Mouse (Mus musculus): ENCODE results near the gene Mto1.
A peak's percentile ranks its signal among the peaks of the same experiment; 100 is the strongest.
"Not testable (repeated sequence)": the region's sequence is repeated elsewhere in the genome, so short reads cannot be mapped to it uniquely, and the experiment has no call there.

The Mto1 gene

DNA sequence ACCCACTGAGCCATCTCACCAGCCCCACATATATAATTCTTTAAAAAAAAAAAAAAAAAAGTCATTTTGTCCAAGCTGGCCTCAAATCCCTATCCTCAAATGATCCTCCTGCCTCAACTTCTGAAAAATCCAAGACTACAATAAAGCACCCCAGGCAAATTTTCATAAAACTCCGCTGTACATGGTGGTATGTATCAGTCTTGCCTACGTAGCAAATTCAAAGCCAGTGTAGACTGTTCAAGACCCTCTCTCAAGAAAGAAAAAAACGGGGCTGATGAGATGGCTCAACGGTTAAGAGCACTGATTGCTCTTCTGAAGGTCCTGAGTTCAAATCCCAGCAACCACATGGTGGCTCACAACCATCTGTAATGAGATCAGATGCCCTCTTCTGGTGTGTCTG lies 27.9 kb downstream of the Mto1 start:
- no peak for DNase-seq (ENCODE audit: low spot score in 2 of 2)

DNA sequence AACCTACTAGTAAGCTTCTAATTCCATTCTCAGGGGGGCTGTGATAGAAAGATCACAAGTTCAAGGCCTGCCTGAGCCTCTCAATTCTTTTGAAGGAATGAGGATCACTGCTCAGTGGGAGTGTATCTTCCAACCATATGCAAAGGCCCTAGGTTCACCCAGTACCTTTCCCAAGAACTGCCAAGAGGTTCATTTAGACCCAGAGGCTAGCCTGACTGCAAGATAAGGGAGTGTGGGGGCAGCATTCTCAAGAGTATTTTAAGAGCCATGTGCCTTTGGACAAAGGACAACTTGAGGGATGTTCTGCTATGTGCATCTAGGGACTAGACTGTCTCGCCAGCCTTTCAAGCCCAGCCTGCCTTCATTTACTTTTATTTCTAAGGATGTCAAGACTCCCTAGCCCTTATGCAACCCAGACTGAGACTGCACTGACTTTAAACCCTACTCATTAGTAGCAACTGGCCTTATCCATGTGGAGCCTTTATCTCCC lies 28.6 kb downstream of the Mto1 start:
- no peak for DNase-seq (ENCODE audit: low spot score in 2 of 2)

DNA sequence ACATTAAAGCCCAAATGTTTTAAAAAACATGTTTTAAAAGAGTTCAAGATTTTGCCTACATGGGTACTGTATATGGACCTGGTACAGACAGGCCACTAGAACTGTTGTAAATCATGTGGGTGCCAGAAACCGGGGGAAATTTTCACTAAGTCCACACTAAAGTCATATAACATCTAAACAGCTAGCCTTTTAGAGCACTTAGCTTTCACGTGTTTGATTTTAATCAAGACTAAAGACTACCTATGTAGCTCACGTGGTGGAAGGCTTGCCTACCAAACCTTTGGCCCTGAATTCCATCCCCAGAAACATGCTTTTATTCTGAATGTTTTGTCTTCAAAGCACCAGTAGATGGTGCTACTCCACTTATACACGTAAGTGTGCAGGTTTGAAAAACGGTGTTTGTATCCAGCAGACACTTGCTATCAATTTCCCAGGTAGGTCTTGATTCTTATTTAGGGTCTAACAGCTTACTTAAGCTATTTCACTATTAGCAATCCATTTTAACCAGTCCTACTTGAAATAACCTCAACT lies 29.1 kb downstream of the Mto1 start:
- DNase-seq (ENCODE audit: low spot score in 2 of 2), result peak in 1 of 2 experiments; percentile 22

DNA sequence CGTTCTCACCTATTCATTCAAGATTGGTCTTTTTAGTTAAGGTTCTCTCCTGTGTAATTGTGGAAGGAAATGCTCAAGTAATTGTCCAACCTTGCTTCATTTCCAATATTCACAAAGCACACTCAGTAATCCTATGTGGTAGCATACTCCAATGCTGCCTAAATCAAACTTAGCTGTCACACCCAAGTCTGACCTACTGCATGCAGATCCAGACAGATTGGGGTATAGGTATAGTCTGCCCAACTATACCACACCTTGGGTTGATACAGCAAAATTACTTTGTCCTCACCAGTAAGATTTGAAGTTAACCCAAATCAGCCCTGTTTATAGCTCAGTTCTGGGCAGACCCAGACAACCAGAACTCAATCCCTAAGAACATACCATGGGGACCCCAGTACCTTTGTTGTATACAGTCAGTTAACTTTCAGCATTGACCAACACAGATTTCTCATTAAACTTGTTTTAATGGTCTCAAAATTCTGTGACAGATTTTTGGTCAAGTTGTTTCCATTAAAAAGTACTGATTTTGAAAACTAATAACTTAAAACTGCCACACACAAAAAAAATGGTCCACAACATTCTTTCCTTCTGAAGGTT lies 30.1 kb downstream of the Mto1 start:
- not testable (repeated sequence) for DNase-seq (ENCODE audit: low spot score in 2 of 2)

DNA sequence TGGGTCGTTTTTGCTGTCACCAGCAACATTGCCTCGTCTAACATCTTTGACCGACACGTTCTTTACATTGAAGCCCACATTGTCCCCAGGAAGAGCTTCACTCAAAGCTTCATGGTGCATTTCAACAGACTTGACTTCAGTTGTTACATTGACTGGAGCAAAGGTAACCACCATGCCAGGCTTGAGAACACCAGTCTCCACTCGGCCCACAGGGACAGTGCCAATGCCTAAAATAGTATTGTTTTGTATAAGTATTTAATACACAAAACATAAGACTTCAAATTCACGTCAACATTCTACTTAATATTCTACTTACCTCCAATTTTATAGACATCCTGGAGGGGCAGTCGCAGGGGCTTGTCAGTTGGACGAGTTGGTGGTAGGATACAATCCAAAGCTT lies 31.3 kb downstream of the Mto1 start:
- DNase-seq (ENCODE audit: low spot score in 2 of 2), result not testable (repeated sequence)

DNA sequence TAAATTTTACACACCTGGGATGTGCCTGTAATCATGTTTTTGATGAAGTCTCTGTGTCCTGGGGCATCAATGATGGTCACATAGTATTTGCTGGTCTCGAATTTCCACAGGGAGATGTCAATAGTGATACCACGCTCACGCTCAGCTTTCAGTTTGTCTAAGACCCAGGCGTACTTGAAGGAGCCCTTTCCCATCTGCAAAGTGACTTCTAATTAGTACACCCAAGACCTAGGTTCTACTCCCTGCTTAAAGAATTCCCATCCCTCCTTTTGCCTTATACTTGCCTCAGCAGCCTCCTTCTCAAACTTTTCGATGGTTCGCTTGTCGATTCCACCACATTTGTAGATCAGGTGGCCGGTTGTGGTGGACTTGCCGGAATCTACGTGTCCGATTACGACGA lies 32.2 kb downstream of the Mto1 start:
- DNase-seq (ENCODE audit: low spot score in 2 of 2), result peak in 1 of 2 experiments; percentile 6

DNA sequence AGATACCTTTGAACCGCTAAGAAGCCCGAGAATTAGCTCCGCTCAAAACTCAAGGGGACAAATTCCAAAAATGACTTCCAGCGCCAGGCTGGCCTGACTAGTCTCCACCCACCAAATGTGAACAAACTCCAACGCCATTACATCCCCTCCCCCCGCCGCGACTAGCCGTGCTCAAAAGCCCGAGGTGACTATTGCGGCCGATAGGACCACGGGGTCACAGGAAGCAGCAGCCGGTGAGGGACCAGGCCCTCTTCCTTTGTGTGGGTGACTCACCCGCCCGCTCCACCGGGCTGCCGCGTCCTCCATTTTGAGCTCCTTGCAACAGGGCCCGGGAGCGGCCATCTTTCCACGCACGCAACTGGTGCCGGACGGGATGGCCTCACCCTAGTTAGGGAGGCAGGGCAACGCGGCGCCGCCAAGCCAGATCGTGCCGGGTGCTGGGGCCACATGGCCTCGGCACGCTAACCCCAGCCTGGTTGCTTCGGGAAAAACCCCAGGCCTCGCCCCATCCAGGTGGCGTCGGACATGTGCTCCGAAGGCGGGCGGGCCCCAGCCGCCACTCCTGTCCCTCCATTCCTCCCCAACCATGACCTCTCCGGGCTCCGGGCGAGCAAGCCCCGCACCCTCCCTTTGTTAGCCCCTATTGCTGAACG lies 32.8 kb downstream of the Mto1 start:
- peak; percentile 68 to 70 for DNase-seq (ENCODE audit: low spot score in 2 of 2)

DNA sequence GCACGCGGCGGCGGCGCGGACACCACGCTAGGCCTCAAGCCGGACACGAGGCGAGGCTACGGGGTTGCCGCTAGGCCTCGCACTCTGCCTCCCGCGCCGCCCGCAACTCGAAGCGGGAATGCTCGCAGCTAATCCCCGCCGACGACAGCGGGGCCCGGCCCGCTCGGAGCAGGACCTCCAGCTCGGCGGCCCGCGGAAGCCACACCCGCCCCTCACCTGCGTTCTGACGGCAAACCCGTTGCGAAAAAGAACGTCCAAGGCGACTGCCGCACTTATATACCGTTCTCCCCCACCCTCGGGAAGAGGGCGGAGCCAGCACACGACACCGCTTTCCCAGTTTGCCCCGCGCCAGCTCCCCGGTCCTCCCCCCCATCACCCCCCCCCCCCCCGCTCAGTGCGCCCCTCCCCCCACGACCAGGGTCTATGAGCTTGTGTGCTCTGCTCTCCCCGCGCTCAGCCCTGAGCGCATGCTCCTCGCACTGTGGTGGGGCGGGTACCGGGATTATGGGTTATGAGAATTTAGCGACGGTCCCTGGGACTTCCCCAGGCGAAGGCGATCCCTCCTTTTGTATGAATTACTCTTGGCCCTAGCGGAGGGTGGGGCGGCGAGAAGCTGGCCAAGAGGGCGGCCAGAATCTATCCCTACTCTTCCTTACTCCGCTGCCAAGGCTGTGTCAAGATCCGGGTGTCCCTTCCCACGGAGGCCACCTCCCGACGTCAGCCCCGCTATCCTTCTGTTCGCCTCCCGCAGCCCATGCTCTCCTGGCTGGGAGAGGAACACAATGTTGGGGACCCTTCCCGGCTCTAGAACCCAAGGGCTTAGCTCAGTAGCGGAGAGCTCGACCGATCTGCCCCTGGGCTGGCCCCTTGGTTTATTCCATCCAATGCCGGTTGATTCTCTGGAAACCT lies 33.7 kb downstream of the Mto1 start:
- DNase-seq (ENCODE audit: low spot score in 2 of 2), result peak; percentile 93 to 97

DNA sequence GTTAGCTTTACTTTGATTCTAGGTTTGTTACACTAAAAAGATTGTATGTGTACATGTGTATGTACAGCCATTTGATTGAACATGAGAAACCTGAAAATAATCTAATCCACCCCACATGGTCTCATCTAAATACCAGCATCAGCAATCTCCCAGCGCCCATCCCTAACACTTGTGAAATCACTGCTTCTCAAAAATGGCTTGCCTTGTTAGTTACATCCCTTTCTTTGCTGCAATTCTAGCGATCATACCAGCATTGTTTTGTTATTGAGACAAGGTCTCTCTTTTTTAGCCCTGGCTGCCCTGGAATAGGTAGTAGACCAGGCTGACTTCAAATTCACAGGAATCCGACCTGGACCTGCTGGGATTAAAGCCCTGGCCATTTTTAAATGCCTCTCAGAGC lies 34.4 kb downstream of the Mto1 start:
- DNase-seq (ENCODE audit: low spot score in 2 of 2), result peak in 1 of 2 experiments; percentile 4

DNA sequence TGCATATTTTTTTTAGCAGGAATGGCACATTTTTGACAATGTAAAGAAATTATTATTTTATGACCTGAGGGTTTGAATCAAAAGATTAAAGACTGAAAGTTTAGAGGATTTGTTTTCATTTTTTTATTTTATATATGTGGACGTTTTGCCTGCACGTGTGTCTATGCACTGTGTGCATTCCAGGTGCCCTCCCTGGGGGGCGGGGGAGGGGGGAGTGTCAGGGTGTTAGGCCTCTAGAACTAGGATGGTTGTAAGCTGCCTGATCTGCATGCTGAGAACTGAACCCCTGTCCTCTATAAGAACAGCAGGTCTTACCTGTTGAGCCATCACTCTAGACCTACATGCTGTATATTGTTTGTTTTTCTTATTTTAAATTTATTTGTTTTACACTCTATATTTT lies 36.7 kb downstream of the Mto1 start:
- no peak for DNase-seq (ENCODE audit: low spot score in 2 of 2)

DNA sequence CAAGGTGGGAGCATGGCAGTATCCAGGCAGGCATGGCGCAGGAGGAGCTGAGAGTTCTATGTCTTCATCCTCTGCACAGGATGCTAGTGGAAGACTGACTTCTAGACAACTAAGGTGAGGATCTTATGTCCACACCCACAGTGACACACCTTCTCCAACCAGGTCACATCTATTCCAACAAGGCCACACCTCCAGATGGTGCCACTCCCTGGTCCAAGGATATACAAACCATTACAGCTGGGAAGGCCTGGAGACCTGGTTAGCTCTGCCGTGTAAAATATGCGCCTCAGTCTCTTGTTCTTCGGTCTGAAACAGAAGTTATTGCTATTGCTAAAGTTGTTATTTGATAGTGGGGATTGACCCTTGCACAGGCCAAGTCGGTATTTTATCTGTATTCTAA lies 40.0 kb downstream of the Mto1 start:
- DNase-seq (ENCODE audit: low spot score in 2 of 2), result not testable (repeated sequence)

DNA sequence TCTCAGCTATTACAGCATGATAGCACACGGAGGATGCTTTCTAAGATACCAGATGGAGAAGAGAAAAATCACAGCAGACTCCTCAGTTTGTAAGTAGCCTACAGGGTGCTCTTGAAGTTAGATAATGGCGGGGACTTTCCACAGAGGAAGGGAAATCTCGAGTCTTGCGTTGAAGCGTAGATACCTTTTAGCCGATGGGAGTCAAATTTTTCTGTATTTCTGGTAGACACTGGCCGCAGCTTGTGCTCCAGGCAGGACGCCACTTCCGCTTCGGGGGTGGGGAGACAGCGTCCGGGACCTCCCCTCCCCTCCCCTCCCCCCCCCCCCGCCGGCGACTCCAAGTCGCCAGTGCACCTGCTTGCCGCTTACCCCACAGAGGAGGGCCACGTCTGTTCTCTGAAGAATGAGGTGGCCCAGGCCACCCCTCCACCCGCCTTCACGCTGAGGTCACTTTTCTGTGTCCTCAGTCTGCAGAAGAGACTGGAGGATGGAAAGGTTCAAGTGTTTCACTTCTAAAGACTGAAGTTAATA lies 40.9 kb downstream of the Mto1 start, which contains the start of gene Eef1a1:
Eef1a1 (minus strand) TSS at position 262 of the 531 bp plus-strand sequence.
- DNase-seq (ENCODE audit: low spot score in 2 of 2), result peak; percentile 24 to 41

DNA sequence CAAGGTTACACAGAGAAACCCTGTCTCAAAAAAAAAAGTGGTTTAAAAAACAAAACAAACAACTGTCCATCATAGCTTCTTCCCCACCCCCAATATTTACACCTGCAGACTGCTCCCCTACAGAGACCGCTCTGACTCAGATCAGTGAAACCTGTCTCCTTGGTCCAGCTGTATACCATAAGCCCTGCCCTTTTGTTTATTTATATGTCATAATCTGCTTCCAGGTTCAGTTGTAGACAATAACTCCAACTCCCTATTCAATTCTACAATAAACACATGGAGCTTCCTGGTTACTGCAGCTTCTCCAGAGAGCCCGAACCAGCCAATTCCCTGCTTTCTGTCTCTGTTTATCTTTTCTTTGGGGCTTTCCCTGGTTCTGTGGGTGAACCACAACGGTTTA lies 43.2 kb downstream of the Mto1 start:
- DNase-seq (ENCODE audit: low spot score in 2 of 2), result no peak

DNA sequence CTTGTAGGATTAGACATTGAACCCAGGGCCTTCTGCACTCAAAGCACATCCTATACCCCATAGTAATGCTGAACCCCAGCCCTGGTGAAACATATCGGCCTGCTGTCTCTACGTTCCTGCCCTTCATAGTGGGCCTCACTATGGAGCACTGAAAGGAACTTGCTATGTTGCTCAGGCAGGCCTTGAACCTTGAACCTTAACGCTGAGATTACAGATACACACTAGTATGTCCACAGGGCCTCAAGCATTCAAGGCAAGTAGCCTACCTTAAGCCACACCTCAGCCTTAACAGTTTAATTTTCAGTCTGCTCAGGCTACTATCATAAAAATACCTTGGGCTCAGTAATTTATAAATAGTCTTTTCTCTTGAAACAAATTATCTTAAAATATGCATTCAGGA lies 44.2 kb downstream of the Mto1 start:
- no peak for DNase-seq (ENCODE audit: low spot score in 2 of 2)

DNA sequence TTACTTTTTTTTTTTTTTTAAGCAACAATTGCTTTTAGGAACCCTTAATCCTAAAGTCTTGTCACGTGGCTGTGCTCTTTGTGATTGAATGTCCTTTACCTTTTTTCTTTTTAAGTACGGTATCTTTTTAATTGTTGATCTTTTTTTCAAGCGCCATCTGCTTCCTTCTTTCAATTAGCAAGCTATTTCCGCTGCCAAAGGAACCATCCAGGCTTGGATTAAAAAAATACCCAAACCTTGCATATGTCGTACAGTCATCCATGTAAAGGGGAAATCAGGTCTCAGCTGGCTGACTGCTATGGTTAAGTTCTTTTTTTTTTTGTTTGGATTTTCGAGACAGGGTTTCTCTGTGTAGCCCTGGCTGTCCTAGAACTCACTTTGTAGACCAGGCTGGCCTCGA lies 45.2 kb downstream of the Mto1 start:
- DNase-seq (ENCODE audit: low spot score in 2 of 2), result no peak

DNA sequence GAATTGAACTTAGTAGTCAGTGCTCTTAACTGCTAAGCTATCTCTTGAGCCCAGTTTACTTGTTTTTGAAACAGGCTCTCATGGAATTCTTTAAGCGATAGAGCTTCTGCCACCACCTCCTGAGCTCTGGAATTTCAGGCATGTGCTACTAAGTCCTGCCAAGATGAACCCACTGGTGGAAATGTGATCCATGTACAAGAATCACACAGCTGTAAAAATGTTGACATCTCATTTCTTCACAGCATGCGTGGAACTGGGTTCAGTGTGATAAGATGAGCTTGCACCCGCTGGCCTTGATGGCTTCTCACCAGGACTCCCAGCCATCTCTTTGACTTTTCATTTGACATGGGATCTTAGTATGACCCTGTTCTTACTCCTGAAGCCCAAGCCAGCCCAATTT lies 52.4 kb downstream of the Mto1 start:
- no peak for DNase-seq (ENCODE audit: low spot score in 2 of 2)

DNA sequence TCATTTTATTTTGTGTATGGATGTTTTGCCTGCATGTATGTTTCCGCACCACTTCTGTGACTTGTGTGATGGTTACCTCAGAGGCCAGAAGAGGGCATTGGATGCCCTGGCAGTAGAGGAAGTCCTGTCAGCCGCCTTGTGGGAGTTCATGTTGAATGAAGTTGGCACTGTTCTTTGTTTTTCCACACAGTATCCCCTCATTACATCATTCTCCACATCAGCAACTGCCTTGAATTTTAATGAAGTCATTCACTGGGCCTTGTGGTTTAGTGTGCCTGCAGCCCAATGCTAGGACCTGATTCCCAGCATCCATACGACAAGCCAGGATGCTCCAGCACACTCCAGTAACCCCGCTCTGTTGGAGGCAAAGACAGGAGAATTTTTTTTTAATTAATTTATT lies 53.3 kb downstream of the Mto1 start:
- no peak for DNase-seq (ENCODE audit: low spot score in 2 of 2)

DNA sequence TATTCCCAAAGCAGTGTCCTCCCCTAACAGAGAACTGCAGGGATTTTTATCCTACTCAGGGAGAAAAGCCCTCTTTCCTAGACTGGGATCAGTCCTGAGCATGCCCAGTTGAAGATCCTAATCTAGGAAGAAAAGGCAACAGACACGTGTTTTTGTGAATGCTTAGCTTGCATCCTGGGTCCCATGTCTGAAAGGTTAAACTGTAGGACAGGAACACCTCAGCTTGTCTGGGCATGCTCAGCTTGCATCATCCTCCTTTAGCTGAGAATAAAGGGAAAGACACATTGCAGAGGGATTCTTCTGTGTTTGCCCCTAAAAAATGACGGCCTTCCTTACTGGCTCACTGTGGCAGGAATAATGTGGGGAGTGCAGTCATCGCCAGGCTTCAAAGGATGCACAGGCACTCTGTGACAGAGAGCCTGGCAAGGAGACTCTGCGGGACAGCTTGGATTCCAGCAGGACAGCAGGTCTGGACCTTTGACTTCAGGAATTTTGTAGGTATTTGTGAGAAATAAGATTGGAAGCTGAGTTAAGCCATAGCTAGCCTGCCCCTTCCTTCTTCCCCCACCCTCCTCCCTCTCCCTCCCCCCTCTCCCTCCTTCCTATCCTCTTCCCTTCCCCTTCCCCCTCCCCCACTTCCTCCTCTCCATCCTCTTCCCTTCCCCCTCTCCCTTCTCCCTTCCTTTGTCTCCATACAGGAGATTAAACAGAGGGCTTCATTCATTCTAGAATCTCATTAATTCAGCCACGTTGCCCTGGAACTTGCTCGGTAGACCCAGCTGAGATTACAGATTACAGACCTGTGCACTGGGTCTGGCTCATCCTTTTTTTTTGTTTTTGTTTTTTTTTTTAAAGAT lies 55.4 kb downstream of the Mto1 start:
- DNase-seq (ENCODE audit: low spot score in 2 of 2), result no peak

DNA sequence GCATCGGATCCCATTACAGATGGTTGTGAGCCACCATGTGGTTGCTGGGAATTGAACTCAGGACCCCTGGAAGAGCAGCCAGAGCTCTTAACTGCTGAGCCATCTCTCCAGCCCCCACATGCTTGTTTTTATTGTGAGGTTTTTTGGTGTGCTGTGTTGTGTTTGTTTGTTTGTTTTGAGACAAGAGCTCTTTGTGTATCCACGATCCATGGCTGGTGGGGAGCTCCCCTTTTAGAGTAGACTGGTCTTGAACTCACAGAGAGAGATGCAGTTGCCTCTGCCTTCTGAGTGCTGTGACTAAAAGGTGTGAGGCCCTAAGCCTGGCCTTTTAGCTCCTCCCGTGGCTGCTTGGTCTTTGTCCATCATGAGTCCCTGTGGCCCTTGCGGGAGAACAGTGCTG lies 56.1 kb downstream of the Mto1 start:
- DNase-seq (ENCODE audit: low spot score in 2 of 2), result no peak

DNA sequence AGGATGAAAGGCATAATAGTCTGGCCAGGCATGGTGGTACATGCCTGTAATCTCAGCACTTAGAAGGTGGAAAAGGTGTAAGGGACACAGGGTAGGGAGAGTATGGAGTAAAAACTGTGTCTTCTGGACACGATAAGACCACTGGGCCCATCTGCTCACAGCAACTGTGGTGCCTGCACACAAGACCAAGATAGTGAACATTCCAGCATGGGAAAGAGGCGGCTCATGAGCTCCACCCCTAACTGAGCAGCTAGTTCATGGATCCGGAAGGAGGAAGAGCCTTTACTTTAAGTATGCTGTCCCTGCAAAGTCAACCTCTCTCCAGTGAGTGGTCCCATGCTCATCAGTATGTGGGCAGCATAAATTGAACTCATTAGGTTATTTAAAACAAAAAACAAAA lies 56.7 kb downstream of the Mto1 start:
- DNase-seq (ENCODE audit: low spot score in 2 of 2), result no peak

DNA sequence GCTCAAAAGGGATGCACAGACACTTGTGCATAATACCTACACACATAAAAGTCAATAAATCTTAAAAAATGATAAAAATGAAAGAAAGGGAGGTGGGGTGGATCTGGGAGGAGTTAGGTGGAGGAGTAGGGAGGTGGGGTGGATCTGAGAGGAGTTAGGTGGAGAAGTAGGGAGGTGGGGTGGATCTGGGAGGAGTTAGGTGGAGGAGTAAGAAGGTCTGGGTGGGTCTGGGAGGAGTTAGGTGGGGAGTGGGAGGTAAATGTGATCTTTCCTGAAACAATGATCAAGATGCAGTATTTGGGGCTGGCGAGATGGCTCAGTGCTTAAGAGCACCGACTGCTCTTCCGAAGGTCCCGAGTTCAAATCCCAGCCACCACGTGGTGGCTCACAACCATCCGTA lies 57.2 kb downstream of the Mto1 start:
- DNase-seq (ENCODE audit: low spot score in 2 of 2), result no peak
